Mouse (Mus musculus) left cerebral cortex, postnatal 25 days (tissue): Measurements from ENCODE around the gene Shroom2. TPM values are rescaled to one million over a fixed set of nuclear protein-coding genes. Genes with fewer than 3 reads are reported as not detected.
"Not testable (repeated sequence)": the region's sequence is repeated elsewhere in the genome, so short reads cannot be mapped to it uniquely, and the experiment has no call there.

Experiments
- DNase-seq, 2 experiments: peaks; one replicate each; pipeline ENCODE4 v3.0.0; 2022; ENCODE audit warnings: low spot score in 2 of 2, mixed read lengths in 1 of 2
- intact Hi-C: fragments of 180-260 bp; cut with DNase I; formaldehyde crosslinking; loops from one replicate; pipeline ENCODE4 v1.15.1; 2025
- total RNA-seq, 2 experiments: library from RNA; stranded (reverse); gene quantifications; 2 replicates each; pipeline ENCODE4 v1.2.3; 2021

Shroom2 gene
- 100 to 1,000 TPM; 108 to 114 TPM for total RNA-seq

GRCm38 (mm10) chrX:152768891-152769599 lies at the start of gene Shroom2:
Shroom2 (minus strand) TSS chrX:152769465.
- intact Hi-C loops, result no loop called here
- DNase-seq, result no peak

- intact Hi-C loops, result loop anchor here (1.0 to 5.0 kb wide), 2 partner anchors 114 to 202 kb away; no protein-coding TSS in a partner anchor
- DNase-seq, result peak in 1 of 2 experiments; percentile 5
Measured at GRCm38 (mm10) chrX:152818996-152819395, 49.7 kb upstream of the Shroom2 start.

- DNase-seq, result no peak
- intact Hi-C loops, result no loop called here
Measured at GRCm38 (mm10) chrX:152813339-152813738, 44.1 kb upstream of the Shroom2 start.

GRCm38 (mm10) chrX:152805317-152805716 lies 36.1 kb upstream of the Shroom2 start:
- no peak for DNase-seq
- intact Hi-C loops, result no loop called here

GRCm38 (mm10) chrX:152788611-152789010 lies 19.3 kb upstream of the Shroom2 start:
- DNase-seq, result no peak
- intact Hi-C loops, result no loop called here

GRCm38 (mm10) chrX:152788129-152788528 lies 18.9 kb upstream of the Shroom2 start:
- intact Hi-C loops, result no loop called here
- DNase-seq, result no peak

- intact Hi-C loops, result no loop called here
- peak in 1 of 2 experiments; percentile 4 for DNase-seq
Measured at GRCm38 (mm10) chrX:152781720-152782403, 12.6 kb upstream of the Shroom2 start, which contains the start of gene Gpr143. Gpr143 (plus strand) TSS chrX:152781921.

GRCm38 (mm10) chrX:152769600-152770157 lies 414 bp upstream of the Shroom2 start:
- peak in 1 of 2 experiments; percentile 2 for DNase-seq
- intact Hi-C loops, result no loop called here

GRCm38 (mm10) chrX:152764171-152764570 lies 5.1 kb downstream of the Shroom2 start:
- intact Hi-C loops, result no loop called here
- DNase-seq, result no peak

GRCm38 (mm10) chrX:152762855-152763254 lies 6.4 kb downstream of the Shroom2 start:
- intact Hi-C loops, result no loop called here
- DNase-seq, result no peak

GRCm38 (mm10) chrX:152762437-152762836 lies 6.8 kb downstream of the Shroom2 start:
- intact Hi-C loops, result no loop called here
- DNase-seq, result no peak

- no peak for DNase-seq
- intact Hi-C loops, result no loop called here
Measured at GRCm38 (mm10) chrX:152756293-152756692, 13.0 kb downstream of the Shroom2 start.

GRCm38 (mm10) chrX:152755819-152756218 lies 13.4 kb downstream of the Shroom2 start:
- intact Hi-C loops, result no loop called here
- DNase-seq, result no peak

GRCm38 (mm10) chrX:152745925-152746324 lies 23.3 kb downstream of the Shroom2 start:
- intact Hi-C loops, result no loop called here
- no peak for DNase-seq

- intact Hi-C loops, result no loop called here
- no peak for DNase-seq
Measured at GRCm38 (mm10) chrX:152743642-152744041, 25.6 kb downstream of the Shroom2 start.

GRCm38 (mm10) chrX:152738759-152739368 lies 30.4 kb downstream of the Shroom2 start:
- DNase-seq, result no peak
- intact Hi-C loops, result no loop called here

GRCm38 (mm10) chrX:152738191-152738590 lies 31.1 kb downstream of the Shroom2 start:
- DNase-seq, result no peak
- intact Hi-C loops, result no loop called here

GRCm38 (mm10) chrX:152735283-152735682 lies 34.0 kb downstream of the Shroom2 start:
- intact Hi-C loops, result no loop called here
- DNase-seq, result no peak

GRCm38 (mm10) chrX:152716693-152717092 lies 52.6 kb downstream of the Shroom2 start:
- intact Hi-C loops, result no loop called here
- DNase-seq, result no peak

- intact Hi-C loops, DNase-seq: not testable (repeated sequence)
Measured at GRCm38 (mm10) chrX:152710715-152711114, 58.5 kb downstream of the Shroom2 start.
